Mouse (Mus musculus) liver, embryonic 14 days (tissue): ENCODE data around the gene Nr1h3. TPM values are rescaled to one million over a fixed set of nuclear protein-coding genes. Genes with fewer than 3 reads are reported as not detected.

Source experiments
- polyA plus RNA-seq: library from polyadenylated mRNA; depleted of rRNA; stranded (reverse); fragments of >200 nt; gene quantifications from 2 replicates; pipeline ENCODE4 v1.2.3, GENCODE M21; 2012; rRNA removed

The Nr1h3 gene
- polyA plus RNA-seq: 13.3 and 15.6 TPM in 2 replicates

DNA sequence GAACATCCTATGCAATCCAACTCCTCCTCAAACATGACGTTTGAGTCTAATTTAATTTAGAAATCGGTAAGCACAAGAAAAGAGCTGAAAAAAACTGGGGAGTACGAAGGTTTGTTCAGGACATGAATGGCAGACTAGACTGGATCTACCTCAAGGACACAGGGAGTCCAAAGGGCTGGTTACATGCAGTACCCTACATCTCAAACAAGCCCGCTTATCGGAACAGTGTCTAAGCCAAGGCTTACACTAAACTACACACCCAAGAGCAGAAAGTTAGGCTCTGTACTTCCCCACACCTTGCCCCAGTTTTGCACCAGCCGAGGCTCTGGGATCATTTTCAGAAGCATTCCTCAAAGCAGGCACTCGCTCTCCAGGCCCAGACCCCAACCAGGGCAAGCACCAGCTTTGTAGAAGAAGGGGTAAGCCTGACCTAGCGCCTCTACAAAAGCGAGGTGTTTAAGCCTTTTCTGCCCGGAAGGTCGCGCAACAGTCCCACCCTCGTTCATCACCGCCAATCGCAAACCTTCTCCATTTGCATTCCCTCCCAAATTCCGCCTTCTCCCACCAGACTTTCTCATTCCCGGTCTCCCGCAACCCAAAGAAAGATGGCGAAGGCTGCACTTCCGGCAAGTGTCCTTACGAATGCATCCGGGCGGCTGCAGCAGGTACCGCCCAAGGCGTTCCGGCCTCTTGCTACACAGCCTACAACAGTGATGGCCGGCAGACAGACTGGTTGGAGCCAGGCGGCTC is at the start of gene Nr1h3, which contains the start of gene Acp2:
TSS of gene Nr1h3 (minus strand) at position 613 of the 750 bp plus-strand sequence.
TSS of gene Acp2 (plus strand) at position 664 of the 750 bp plus-strand sequence.

DNA sequence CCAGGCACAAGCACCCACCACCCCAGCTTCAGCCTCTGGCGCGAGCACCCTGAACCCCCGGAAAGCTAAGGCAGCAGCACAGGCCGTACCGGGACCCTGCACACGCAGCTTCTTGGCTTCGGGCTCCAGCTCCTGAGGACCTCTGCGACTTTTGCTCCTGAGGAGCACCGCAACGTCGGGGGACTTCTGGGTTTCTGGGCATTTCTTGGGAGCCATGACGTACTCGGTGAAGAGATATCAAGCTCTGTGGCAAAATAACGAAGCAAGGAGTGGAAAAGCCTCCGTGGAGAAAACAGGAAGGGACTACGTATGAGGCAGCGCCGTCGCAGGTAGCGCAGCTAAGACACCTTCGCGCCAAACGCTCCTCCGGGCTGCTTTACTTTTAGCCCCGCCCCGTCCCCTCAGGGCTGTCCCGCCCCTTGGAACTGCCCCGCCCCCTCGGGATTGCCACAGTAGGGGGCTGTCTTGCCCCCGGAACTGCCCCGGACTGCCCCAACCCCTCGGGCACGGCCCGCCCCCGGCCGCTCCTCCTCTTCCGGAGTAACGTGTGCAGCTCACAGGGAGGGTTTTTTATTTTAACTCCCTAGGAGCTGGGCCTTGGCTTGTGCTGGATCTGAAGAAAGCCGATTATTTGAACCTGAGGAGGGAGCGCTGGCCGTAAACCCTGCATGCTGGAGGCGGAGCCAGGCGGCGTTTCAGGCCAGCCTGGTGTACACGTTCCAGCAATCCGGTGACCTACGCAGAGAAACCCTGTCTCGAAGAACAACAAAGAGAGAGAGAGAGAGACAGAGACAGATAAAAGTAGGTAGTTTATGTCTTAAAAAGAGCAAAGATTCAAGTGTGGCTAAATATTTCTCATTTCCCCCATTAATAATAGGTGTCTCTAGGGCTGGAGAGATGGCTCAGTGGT is 34.2 kb upstream of the Nr1h3 start, which contains the start of gene Ddb2:
TSS of gene Ddb2 (minus strand) at position 382 of the 910 bp plus-strand sequence.

DNA sequence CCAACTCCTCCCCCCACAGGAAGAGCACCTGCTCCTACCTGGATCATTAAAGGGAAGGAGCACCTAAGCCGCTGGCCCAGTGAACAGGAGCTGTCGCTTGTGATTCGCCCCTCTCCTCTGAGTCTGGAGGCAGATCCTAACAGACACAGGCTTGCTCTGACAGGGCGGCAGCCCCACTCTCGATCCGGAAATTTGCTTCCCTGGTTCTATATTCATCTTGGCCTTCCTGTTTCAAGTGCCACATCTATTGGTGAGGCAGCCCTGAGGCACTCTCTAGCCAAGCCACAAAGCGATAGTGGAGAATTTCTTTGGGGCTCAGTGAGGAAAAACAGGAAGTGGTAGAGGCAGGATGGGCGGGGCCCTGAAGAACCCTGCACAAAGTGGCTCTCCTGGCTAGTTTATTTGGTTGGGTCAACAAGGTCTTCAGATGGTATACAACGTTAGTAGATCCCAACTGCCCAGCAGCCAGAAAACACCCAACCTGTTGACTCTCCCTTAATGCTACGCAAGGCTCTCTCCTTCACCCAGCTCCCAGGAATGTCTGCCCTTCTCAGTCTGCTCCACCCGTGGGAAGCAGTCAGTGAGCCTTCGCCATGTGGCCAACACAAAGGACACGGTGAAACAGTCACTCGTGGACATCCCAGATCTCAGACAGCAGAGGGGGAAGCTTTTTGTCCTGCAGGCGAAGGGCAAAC is 18.8 kb downstream of the Nr1h3 start, which contains the start of gene Madd:
TSS of gene Madd (minus strand) at position 127 of the 695 bp plus-strand sequence.

Other genes with a start within 250 kb of the Nr1h3 start
- gene Rapsn, start 167.2 kb downstream of the Nr1h3 start, polyA plus RNA-seq: 0.50 and 0.96 TPM in 2 replicates
- 134 and 150 TPM in 2 replicates for gene Psmc3, start 148.8 kb downstream of the Nr1h3 start, polyA plus RNA-seq
- 10.0 and 11.2 TPM in 2 replicates for gene Slc39a13, start 132.4 kb downstream of the Nr1h3 start, polyA plus RNA-seq
- 16.8 and 21.6 TPM in 2 replicates for gene Spi1, start 120.4 kb downstream of the Nr1h3 start, polyA plus RNA-seq
- 0.05 and 0.06 TPM in 2 replicates for gene Mybpc3, start 84.7 kb downstream of the Nr1h3 start, polyA plus RNA-seq
- gene Madd, start 19.0 kb downstream of the Nr1h3 start, polyA plus RNA-seq: 7.3 and 7.9 TPM in 2 replicates
- gene Acp2, start 51 bp upstream of the Nr1h3 start, polyA plus RNA-seq: 5.7 and 6.7 TPM in 2 replicates
- gene Ddb2, start 34.1 kb upstream of the Nr1h3 start, polyA plus RNA-seq: 8.6 and 9.7 TPM in 2 replicates
- gene Pacsin3, start 53.1 kb upstream of the Nr1h3 start, polyA plus RNA-seq: 10.5 and 11.1 TPM in 2 replicates
- 18.6 and 29.1 TPM in 2 replicates for gene Arfgap2, start 62.1 kb upstream of the Nr1h3 start, polyA plus RNA-seq
- gene 1110051M20Rik, start 241.9 kb upstream of the Nr1h3 start, polyA plus RNA-seq: 1.8 TPM in 2 replicates